Mouse (Mus musculus): Measurements from ENCODE around the gene Poc1b.

DNA sequence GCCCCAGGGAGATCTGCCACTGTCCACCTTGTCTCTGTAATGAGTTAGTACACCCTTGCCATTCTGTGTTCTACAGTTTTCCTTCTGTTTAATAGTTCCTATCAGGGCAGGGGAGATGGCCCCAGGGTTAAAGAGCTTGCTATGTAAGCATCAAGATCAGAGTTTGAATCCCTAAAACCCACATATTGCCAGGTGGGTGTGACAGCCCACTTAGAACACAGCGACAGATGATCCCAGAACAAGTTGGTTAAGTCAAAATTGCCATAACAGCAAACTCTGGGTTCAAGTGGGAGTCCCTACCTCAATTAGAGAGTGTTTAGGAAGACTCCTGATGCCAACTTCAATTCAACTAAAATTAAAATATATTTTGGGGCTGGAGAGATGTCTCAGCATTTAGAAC, 81.3 kb downstream of the Poc1b start:
- TF ChIP-seq CTCF (conservative IDR thresholded peaks at IDR 0.05; ENCODE audit: insufficient read depth, insufficient read length, low read depth, low read length) (no peak), POLR2A (IDR thresholded peaks at IDR 0.05; ENCODE audit: low read depth, low read length) (no peak)
